Mouse (Mus musculus) small intestine, adult 2 months (tissue): ENCODE measurements around the gene Hs3st3b1.

Source experiments
- CTCF ChIP-seq: fragments of 200-500 bp; IDR thresholded peaks from 2 replicates; pipeline ENCODE4 v1.5.1; 2012; ENCODE audit warnings: low read depth, mild to moderate bottlenecking, control low read depth, inconsistent platforms, low read length, moderate library complexity, mixed read lengths; ENCODE audit not compliant: insufficient replicate concordance, insufficient read length; ENCODE audit errors: extremely low read depth
- POLR2A ChIP-seq: fragments of 200-500 bp; IDR thresholded peaks from 2 replicates; pipeline ENCODE4 v1.6.1; 2012; ENCODE audit warnings: low read depth, mild to moderate bottlenecking, control low read depth, inconsistent platforms, low read length, moderate library complexity

- no peak for TF ChIP-seq CTCF
- TF ChIP-seq POLR2A, result no peak
These were observed 24.1 kb downstream of the Hs3st3b1 start for GRCm38 (mm10) chr11:63897856-63898508.
